Mouse (Mus musculus): Measurements from ENCODE around the gene Casq2.

The Casq2 gene

GRCm38 (mm10) chr3:102086283-102086682 is at the start of gene Casq2:
Casq2 (plus strand) TSS chr3:102086415.
- no peak for DNase-seq (ENCODE audit: low read depth, low spot score)

- DNase-seq (ENCODE audit: low read depth, low spot score) = no peak
These were observed 48.4 kb upstream of the Casq2 start for GRCm38 (mm10) chr3:102037806-102038205.

- DNase-seq (ENCODE audit: low read depth, low spot score) = no peak
These were observed 47.6 kb upstream of the Casq2 start for GRCm38 (mm10) chr3:102038608-102039007.

GRCm38 (mm10) chr3:102041632-102042031 is 44.6 kb upstream of the Casq2 start:
- no peak for DNase-seq (ENCODE audit: low read depth, low spot score)

- DNase-seq (ENCODE audit: low read depth, low spot score) = peak; percentile 20
These were observed 41.1 kb upstream of the Casq2 start for GRCm38 (mm10) chr3:102045071-102045470.

GRCm38 (mm10) chr3:102047532-102047931 is 38.7 kb upstream of the Casq2 start:
- no peak for DNase-seq (ENCODE audit: low read depth, low spot score)

- no peak for DNase-seq (ENCODE audit: low read depth, low spot score)
These were observed 36.8 kb upstream of the Casq2 start for GRCm38 (mm10) chr3:102049207-102050104.

GRCm38 (mm10) chr3:102052036-102052435 is 34.2 kb upstream of the Casq2 start:
- no peak for DNase-seq (ENCODE audit: low read depth, low spot score)

GRCm38 (mm10) chr3:102053293-102053692 is 32.9 kb upstream of the Casq2 start:
- no peak for DNase-seq (ENCODE audit: low read depth, low spot score)

GRCm38 (mm10) chr3:102055878-102056277 is 30.3 kb upstream of the Casq2 start:
- DNase-seq (ENCODE audit: low read depth, low spot score) = no peak

- peak; percentile 7 for DNase-seq (ENCODE audit: low read depth, low spot score)
These were observed 26.1 kb upstream of the Casq2 start for GRCm38 (mm10) chr3:102060065-102060464.

GRCm38 (mm10) chr3:102061923-102062670 is 24.1 kb upstream of the Casq2 start:
- peak; percentile 43 for DNase-seq (ENCODE audit: low read depth, low spot score)

GRCm38 (mm10) chr3:102062671-102063010 is 23.6 kb upstream of the Casq2 start:
- no peak for DNase-seq (ENCODE audit: low read depth, low spot score)

GRCm38 (mm10) chr3:102063273-102064120 is 22.7 kb upstream of the Casq2 start:
- no peak for DNase-seq (ENCODE audit: low read depth, low spot score)

- no peak for DNase-seq (ENCODE audit: low read depth, low spot score)
These were observed 21.6 kb upstream of the Casq2 start for GRCm38 (mm10) chr3:102064566-102064965.

GRCm38 (mm10) chr3:102067306-102067705 is 18.9 kb upstream of the Casq2 start:
- no peak for DNase-seq (ENCODE audit: low read depth, low spot score)

GRCm38 (mm10) chr3:102067861-102068260 is 18.4 kb upstream of the Casq2 start:
- no peak for DNase-seq (ENCODE audit: low read depth, low spot score)

GRCm38 (mm10) chr3:102069260-102069659 is 17.0 kb upstream of the Casq2 start:
- DNase-seq (ENCODE audit: low read depth, low spot score) = no peak

GRCm38 (mm10) chr3:102069686-102070085 is 16.5 kb upstream of the Casq2 start:
- DNase-seq (ENCODE audit: low read depth, low spot score) = no peak

GRCm38 (mm10) chr3:102070360-102070759 is 15.9 kb upstream of the Casq2 start:
- DNase-seq (ENCODE audit: low read depth, low spot score) = no peak

GRCm38 (mm10) chr3:102071016-102071415 is 15.2 kb upstream of the Casq2 start:
- DNase-seq (ENCODE audit: low read depth, low spot score) = no peak

- DNase-seq (ENCODE audit: low read depth, low spot score) = no peak
These were observed 6.8 kb upstream of the Casq2 start for GRCm38 (mm10) chr3:102079413-102079812.
